Mouse (Mus musculus): ENCODE results near the gene Phf1.

Gene Phf1

GRCm38 (mm10) chr17:26933885-26934827 lies 1.3 kb downstream of the Phf1 start:
- no peak for DNase-seq (ENCODE audit: low read depth, low spot score)

GRCm38 (mm10) chr17:26935027-26935426 lies 2.2 kb downstream of the Phf1 start:
- DNase-seq (ENCODE audit: low read depth, low spot score) = no peak

- DNase-seq (ENCODE audit: low read depth, low spot score) = no peak
These were observed 3.6 kb downstream of the Phf1 start for GRCm38 (mm10) chr17:26936453-26936852.

GRCm38 (mm10) chr17:26936921-26937695 lies 4.3 kb downstream of the Phf1 start:
- no peak for DNase-seq (ENCODE audit: low read depth, low spot score)

GRCm38 (mm10) chr17:26937883-26938695 lies 5.2 kb downstream of the Phf1 start:
- no peak for DNase-seq (ENCODE audit: low read depth, low spot score)

GRCm38 (mm10) chr17:26938731-26939130 lies 5.9 kb downstream of the Phf1 start:
- DNase-seq (ENCODE audit: low read depth, low spot score) = no peak

- peak; percentile 99 for DNase-seq (ENCODE audit: low read depth, low spot score)
These were observed 6.5 kb downstream of the Phf1 start, which contains the start of gene Cuta for GRCm38 (mm10) chr17:26939178-26939972. Cuta (minus strand) TSS chr17:26939569.

GRCm38 (mm10) chr17:26939973-26940300 lies 7.1 kb downstream of the Phf1 start:
- no peak for DNase-seq (ENCODE audit: low read depth, low spot score)

GRCm38 (mm10) chr17:26941031-26941789 lies 8.4 kb downstream of the Phf1 start, which contains the start of gene Syngap1:
Syngap1 (plus strand) TSS chr17:26941253.
- DNase-seq (ENCODE audit: low read depth, low spot score) = no peak

GRCm38 (mm10) chr17:26941841-26942570 lies 9.2 kb downstream of the Phf1 start:
- no peak for DNase-seq (ENCODE audit: low read depth, low spot score)

GRCm38 (mm10) chr17:26945824-26946495 lies 13.1 kb downstream of the Phf1 start:
- DNase-seq (ENCODE audit: low read depth, low spot score) = no peak

GRCm38 (mm10) chr17:26946567-26946966 lies 13.7 kb downstream of the Phf1 start:
- DNase-seq (ENCODE audit: low read depth, low spot score) = no peak

- no peak for DNase-seq (ENCODE audit: low read depth, low spot score)
These were observed 14.6 kb downstream of the Phf1 start for GRCm38 (mm10) chr17:26947231-26948100.

- DNase-seq (ENCODE audit: low read depth, low spot score) = no peak
These were observed 15.6 kb downstream of the Phf1 start for GRCm38 (mm10) chr17:26948316-26949050.

- DNase-seq (ENCODE audit: low read depth, low spot score) = no peak
These were observed 16.3 kb downstream of the Phf1 start for GRCm38 (mm10) chr17:26949051-26949577.

- no peak for DNase-seq (ENCODE audit: low read depth, low spot score)
These were observed 17.0 kb downstream of the Phf1 start for GRCm38 (mm10) chr17:26949866-26950265.

Measured in telencephalon, adult 2 months (tissue).